Mouse (Mus musculus): ENCODE results near the gene Nme8. TPM values are rescaled to one million over a fixed set of nuclear protein-coding genes. Genes with fewer than 3 reads are reported as not detected.

Gene Nme8
- polyA plus RNA-seq, 1 experiment from 2014 or later = not detected

GRCm38 (mm10) chr13:19649824-19650223, 47.8 kb downstream of the Nme8 start:
- ATAC-seq = peak; percentile 90

GRCm38 (mm10) chr13:19644225-19644624, 53.4 kb downstream of the Nme8 start:
- Histone ChIP-seq H3K27me3 (ENCODE audit: insufficient read depth, low read length) (no peaks in the 10 kb centered on the region), H3K4me2 (ENCODE audit: low read depth, low read length) (no peak overlapping the region), H3K9me3 (ENCODE audit: low read length) (no peaks in the 10 kb centered on the region), H3K36me3 (replicated peaks; ENCODE audit: insufficient read depth, low read length) (no peaks in the 10 kb centered on the region), H3K4me1 (ENCODE audit: insufficient read depth) (peaks cover 2% of the 10 kb centered on the region; the same call in 1 of the 2 replicates), H3K27ac (ENCODE audit: low read depth) (no peak overlapping the region), H3K4me3 (ENCODE audit: low read depth, low read length) (no peak overlapping the region), H3K9ac (replicated peaks) (no peak overlapping the region)
- DNase-seq (no peak), ATAC-seq (no peak)
- TF ChIP-seq EP300 (IDR thresholded peaks at IDR 0.05; ENCODE audit: low read depth) (no peak), CTCF (IDR thresholded peaks at IDR 0.05; ENCODE audit: low read depth) (peak; percentile 33)
- 71% methylated on average over 2 of the region's 2 CpGs for WGBS (ENCODE audit: insufficient replicate concordance)

More at GRCm38 (mm10) chr13:19649824-19650223, 47.8 kb downstream of the Nme8 start:
- TF ChIP-seq CTCF (IDR thresholded peaks at IDR 0.05; ENCODE audit: low read depth) (no peak), EP300 (IDR thresholded peaks at IDR 0.05; ENCODE audit: low read depth) (peak; percentile 96)
- Histone ChIP-seq H3K27me3 (ENCODE audit: insufficient read depth, low read length) (no peaks in the 10 kb centered on the region), H3K27ac (ENCODE audit: low read depth) (no peak overlapping the region), H3K4me2 (ENCODE audit: low read depth, low read length) (no peak overlapping the region), H3K9ac (replicated peaks) (no peak overlapping the region), H3K9me3 (ENCODE audit: low read length) (no peaks in the 10 kb centered on the region), H3K4me1 (ENCODE audit: insufficient read depth) (peaks cover 3% of the 10 kb centered on the region; the same call in 1 of the 2 replicates), H3K36me3 (replicated peaks; ENCODE audit: insufficient read depth, low read length) (no peaks in the 10 kb centered on the region), H3K4me3 (ENCODE audit: low read depth, low read length) (no peak overlapping the region)
- no peak for DNase-seq
- 66% methylated on average over 2 of the region's 2 CpGs for WGBS (ENCODE audit: insufficient replicate concordance)

GRCm38 (mm10) chr13:19643519-19643918, 54.1 kb downstream of the Nme8 start:
- DNase-seq (no peak), ATAC-seq (no peak)
- no peaks in the 10 kb centered on the region for H3K9me3 ChIP-seq (ENCODE audit: low read length)
- no peak overlapping the region for H3K9ac ChIP-seq (replicated peaks)
- H3K4me2 ChIP-seq (ENCODE audit: low read depth, low read length) = no peak overlapping the region
- no peak overlapping the region for H3K4me3 ChIP-seq (ENCODE audit: low read depth, low read length)
- no peaks in the 10 kb centered on the region for H3K36me3 ChIP-seq (replicated peaks; ENCODE audit: insufficient read depth, low read length)
- WGBS (ENCODE audit: insufficient replicate concordance) = 74% methylated on average over 1 of the region's 1 CpGs
- TF ChIP-seq EP300 (IDR thresholded peaks at IDR 0.05; ENCODE audit: low read depth) = no peak
- no peak for TF ChIP-seq CTCF (IDR thresholded peaks at IDR 0.05; ENCODE audit: low read depth)
- H3K27me3 ChIP-seq (ENCODE audit: insufficient read depth, low read length) = no peaks in the 10 kb centered on the region
- no peaks in the 10 kb centered on the region for H3K4me1 ChIP-seq (ENCODE audit: insufficient read depth)
- no peak overlapping the region for H3K27ac ChIP-seq (ENCODE audit: low read depth)

GRCm38 (mm10) chr13:19640203-19640851, 57.3 kb downstream of the Nme8 start:
- no peaks in the 10 kb centered on the region for H3K36me3 ChIP-seq (replicated peaks; ENCODE audit: insufficient read depth, low read length)

GRCm38 (mm10) chr13:19636131-19636530, 61.5 kb downstream of the Nme8 start:
- no peak overlapping the region for H3K27ac ChIP-seq (ENCODE audit: low read depth)
- 39% methylated on average over 4 of the region's 4 CpGs for WGBS (ENCODE audit: insufficient replicate concordance)
- ATAC-seq = no peak

More at GRCm38 (mm10) chr13:19640203-19640851, 57.3 kb downstream of the Nme8 start:
- no peak overlapping the region for H3K4me3 ChIP-seq (ENCODE audit: low read depth, low read length)
- WGBS (ENCODE audit: insufficient replicate concordance) = 80% methylated on average over 2 of the region's 2 CpGs
- no peak overlapping the region for H3K4me2 ChIP-seq (ENCODE audit: low read depth, low read length)
- H3K9ac ChIP-seq (replicated peaks) = no peak overlapping the region
- H3K9me3 ChIP-seq (ENCODE audit: low read length) = no peaks in the 10 kb centered on the region
- H3K4me1 ChIP-seq (ENCODE audit: insufficient read depth) = no peaks in the 10 kb centered on the region
- H3K27ac ChIP-seq (ENCODE audit: low read depth) = no peak overlapping the region
- DNase-seq = no peak
- no peak for ATAC-seq
- no peaks in the 10 kb centered on the region for H3K27me3 ChIP-seq (ENCODE audit: insufficient read depth, low read length)
- TF ChIP-seq EP300 (IDR thresholded peaks at IDR 0.05; ENCODE audit: low read depth) (no peak), CTCF (IDR thresholded peaks at IDR 0.05; ENCODE audit: low read depth) (peak; percentile 42)

GRCm38 (mm10) chr13:19630768-19631709, 66.6 kb downstream of the Nme8 start:
- Histone ChIP-seq H3K9me3 (ENCODE audit: low read length) (no peaks in the 10 kb centered on the region), H3K4me3 (ENCODE audit: low read depth, low read length) (no peak overlapping the region), H3K4me2 (ENCODE audit: low read depth, low read length) (no peak overlapping the region), H3K27me3 (ENCODE audit: insufficient read depth, low read length) (no peaks in the 10 kb centered on the region), H3K9ac (replicated peaks) (no peak overlapping the region), H3K27ac (ENCODE audit: low read depth) (no peak overlapping the region), H3K4me1 (ENCODE audit: insufficient read depth) (no peaks in the 10 kb centered on the region), H3K36me3 (replicated peaks; ENCODE audit: insufficient read depth, low read length) (no peaks in the 10 kb centered on the region)
- WGBS (ENCODE audit: insufficient replicate concordance) = 77% methylated on average over 5 of the region's 5 CpGs
- ATAC-seq (no peak), DNase-seq (no peak)
- no peak for TF ChIP-seq CTCF (IDR thresholded peaks at IDR 0.05; ENCODE audit: low read depth)
- no peak for TF ChIP-seq EP300 (IDR thresholded peaks at IDR 0.05; ENCODE audit: low read depth)

More at GRCm38 (mm10) chr13:19636131-19636530, 61.5 kb downstream of the Nme8 start:
- peak; percentile 30 for DNase-seq
- H3K4me2 ChIP-seq (ENCODE audit: low read depth, low read length) = no peak overlapping the region
- no peak overlapping the region for H3K4me3 ChIP-seq (ENCODE audit: low read depth, low read length)
- no peak overlapping the region for H3K9ac ChIP-seq (replicated peaks)
- no peaks in the 10 kb centered on the region for H3K4me1 ChIP-seq (ENCODE audit: insufficient read depth)
- H3K36me3 ChIP-seq (replicated peaks; ENCODE audit: insufficient read depth, low read length) = no peaks in the 10 kb centered on the region
- H3K9me3 ChIP-seq (ENCODE audit: low read length) = no peaks in the 10 kb centered on the region
- H3K27me3 ChIP-seq (ENCODE audit: insufficient read depth, low read length) = no peaks in the 10 kb centered on the region
- no peak for TF ChIP-seq EP300 (IDR thresholded peaks at IDR 0.05; ENCODE audit: low read depth)
- peak; percentile 81 for TF ChIP-seq CTCF (IDR thresholded peaks at IDR 0.05; ENCODE audit: low read depth)

All from liver, postnatal 0 days (tissue).